Mouse (Mus musculus) naive thymus-derived CD4-positive, alpha-beta T cell, adult 2 months (primary cell): ENCODE data around the gene Kcnab3.

Source experiments
- DNase-seq: peaks from one replicate; pipeline ENCODE4 v3.0.0-alpha.2; 2011; ENCODE audit warnings: low read depth

Gene Kcnab3

GRCm38 (mm10) chr11:69331929-69332405 is 5.9 kb downstream of the Kcnab3 start:
- peak; percentile 81 for DNase-seq

GRCm38 (mm10) chr11:69332713-69333253 is 6.7 kb downstream of the Kcnab3 start:
- no peak for DNase-seq

GRCm38 (mm10) chr11:69333922-69334321 is 7.9 kb downstream of the Kcnab3 start:
- DNase-seq: peak; percentile 45

- no peak for DNase-seq
Observed at GRCm38 (mm10) chr11:69334796-69335195, 8.7 kb downstream of the Kcnab3 start.

- peak; percentile 84 for DNase-seq
Observed at GRCm38 (mm10) chr11:69340161-69341131, 14.4 kb downstream of the Kcnab3 start, which contains the start of gene Rnf227. Gene Rnf227, plus strand, starts transcription at chr11:69340461.

GRCm38 (mm10) chr11:69346441-69346840 is 20.4 kb downstream of the Kcnab3 start:
- DNase-seq: no peak

- no peak for DNase-seq
Observed at GRCm38 (mm10) chr11:69356544-69356943, 30.5 kb downstream of the Kcnab3 start.

GRCm38 (mm10) chr11:69357690-69358089 is 31.6 kb downstream of the Kcnab3 start:
- no peak for DNase-seq

- no peak for DNase-seq
Observed at GRCm38 (mm10) chr11:69362021-69362420, 36.0 kb downstream of the Kcnab3 start.

- no peak for DNase-seq
Observed at GRCm38 (mm10) chr11:69362479-69362878, 36.4 kb downstream of the Kcnab3 start.

GRCm38 (mm10) chr11:69364376-69364775 is 38.3 kb downstream of the Kcnab3 start:
- DNase-seq: no peak

- DNase-seq: peak; percentile 31
Observed at GRCm38 (mm10) chr11:69364910-69365309, 38.9 kb downstream of the Kcnab3 start.

- DNase-seq: peak; percentile 37
Observed at GRCm38 (mm10) chr11:69365722-69366121, 39.7 kb downstream of the Kcnab3 start.

GRCm38 (mm10) chr11:69366157-69366854 is 40.2 kb downstream of the Kcnab3 start:
- DNase-seq: peak; percentile 97

GRCm38 (mm10) chr11:69366855-69367615 is 41.0 kb downstream of the Kcnab3 start:
- no peak for DNase-seq

GRCm38 (mm10) chr11:69367616-69368355 is 41.7 kb downstream of the Kcnab3 start:
- DNase-seq: peak; percentile 49

GRCm38 (mm10) chr11:69368356-69369214 is 42.5 kb downstream of the Kcnab3 start:
- DNase-seq: peak; percentile 57

- no peak for DNase-seq
Observed at GRCm38 (mm10) chr11:69369215-69369989, 43.3 kb downstream of the Kcnab3 start, which contains the start of gene Chd3. Gene Chd3, minus strand, starts transcription at chr11:69369406.
